Mouse (Mus musculus) ES-Bruce4 (cell line): Measurements from ENCODE around the gene Msi2. TPM values are rescaled to one million over a fixed set of nuclear protein-coding genes. Genes with fewer than 3 reads are reported as not detected.

ENCODE experiments used
- H3K27ac ChIP-seq: 2 replicates; pipeline ENCODE4 v1.5.1; 2012; ENCODE audit warnings: low read length, inconsistent platforms; ENCODE audit not compliant: insufficient read depth
- H3K27me3 ChIP-seq: 2 replicates; pipeline ENCODE4 v1.6.1; 2012; ENCODE audit warnings: mild to moderate bottlenecking, low read length, inconsistent platforms; ENCODE audit not compliant: control insufficient read depth, poor library complexity, insufficient read depth, severe bottlenecking
- H3K36me3 ChIP-seq: 2 replicates; pipeline ENCODE4 v1.6.1; 2012; ENCODE audit warnings: inconsistent platforms, mild to moderate bottlenecking, low read length, moderate library complexity; ENCODE audit not compliant: control insufficient read depth, poor library complexity, insufficient read depth, severe bottlenecking
- H3K4me1 ChIP-seq: one replicate; pipeline ENCODE4 v1.8.1; 2011; ENCODE audit warnings: low read length; ENCODE audit not compliant: control insufficient read depth, insufficient read depth
- H3K4me3 ChIP-seq: 2 replicates; pipeline ENCODE4 v1.5.1; 2011; ENCODE audit warnings: low read depth, mild to moderate bottlenecking, low read length
- H3K9ac ChIP-seq: 2 replicates; pipeline ENCODE4 v1.6.1; 2012; ENCODE audit warnings: low read depth, mild to moderate bottlenecking, inconsistent platforms; ENCODE audit not compliant: poor library complexity, severe bottlenecking
- H3K9me3 ChIP-seq: replicated peaks from 2 replicates; pipeline ENCODE4 v1.6.1; 2012; ENCODE audit warnings: mild to moderate bottlenecking, low read length, inconsistent platforms; ENCODE audit not compliant: control insufficient read depth, poor library complexity, insufficient read depth, severe bottlenecking
- CTCF ChIP-seq: IDR thresholded peaks from one replicate; pipeline ENCODE4 v1.8.1; 2011; ENCODE audit warnings: low read depth, low read length
- EP300 ChIP-seq: IDR thresholded peaks from 2 replicates; pipeline ENCODE4 v1.6.1; 2011; ENCODE audit warnings: low read depth, low read length; ENCODE audit not compliant: insufficient read depth
- POLR2A ChIP-seq: IDR thresholded peaks from one replicate; pipeline ENCODE4 v1.8.1; 2011; ENCODE audit warnings: low read length; ENCODE audit not compliant: insufficient read depth
- polyA plus RNA-seq: library from polyadenylated mRNA; stranded (reverse); fragments of >200 nt; gene quantifications from 2 replicates; pipeline ENCODE4 v1.2.4, GENCODE M21; 2011; ENCODE audit warnings: low read depth; ENCODE audit not compliant: missing spikeins, insufficient read depth, insufficient read length

Gene Msi2
- polyA plus RNA-seq, 1 experiment, result 110 TPM

DNA sequence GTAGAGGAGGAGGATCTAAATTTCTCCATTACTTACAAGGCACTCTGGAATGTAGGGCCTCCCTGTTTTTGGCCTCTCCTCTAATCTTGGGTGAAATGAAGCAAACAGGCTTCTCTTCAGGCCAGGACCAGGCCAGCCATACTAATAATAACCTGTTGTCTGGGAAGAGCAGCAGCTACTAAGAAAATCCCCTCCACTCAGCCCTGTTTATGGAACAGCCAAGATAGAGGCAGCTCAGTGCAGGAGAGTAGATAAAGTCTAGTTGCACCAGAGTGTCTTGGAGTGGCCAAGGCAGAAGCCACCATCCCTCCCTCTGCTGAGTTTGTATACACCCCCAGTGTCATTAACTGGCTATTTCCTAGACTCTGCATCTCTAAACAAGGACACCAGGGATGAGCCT is 247.7 kb downstream of the Msi2 start:
- H3K9me3 ChIP-seq, result no peaks in the 10 kb centered on the region
- H3K4me3 ChIP-seq, result no peak overlapping the region
- H3K9ac ChIP-seq, result no peak overlapping the region
- no peaks in the 10 kb centered on the region for H3K27me3 ChIP-seq
- no peaks in the 10 kb centered on the region for H3K4me1 ChIP-seq
- no peak overlapping the region for H3K27ac ChIP-seq
- TF ChIP-seq POLR2A (no peak), CTCF (no peak), EP300 (no peak)
- no peaks in the 10 kb centered on the region for H3K36me3 ChIP-seq

DNA sequence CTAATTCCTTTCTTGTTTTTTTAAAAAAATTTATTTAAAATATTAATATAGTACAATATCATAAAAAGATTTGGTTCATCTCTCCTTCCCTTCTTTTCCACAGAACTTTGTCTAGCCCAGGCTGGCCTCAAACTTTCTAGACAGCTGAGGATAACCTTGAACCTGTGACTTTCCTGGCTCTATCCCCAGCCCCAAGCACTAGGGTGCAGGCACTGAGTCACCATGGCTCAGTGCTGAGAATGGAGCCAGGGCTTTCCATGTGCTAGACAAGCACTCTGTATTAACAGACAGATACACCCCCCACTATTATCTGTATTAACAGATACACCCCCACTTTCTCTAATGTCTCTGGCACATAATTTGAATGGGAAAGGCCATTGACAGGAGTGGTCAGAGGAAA is 249.3 kb downstream of the Msi2 start:
- no peak overlapping the region for H3K27ac ChIP-seq
- TF ChIP-seq EP300 (no peak), CTCF (no peak), POLR2A (no peak)
- no peaks in the 10 kb centered on the region for H3K4me1 ChIP-seq
- H3K4me3 ChIP-seq, result no peak overlapping the region
- H3K36me3 ChIP-seq, result no peaks in the 10 kb centered on the region
- H3K9me3 ChIP-seq, result no peaks in the 10 kb centered on the region
- no peaks in the 10 kb centered on the region for H3K27me3 ChIP-seq
- H3K9ac ChIP-seq, result no peak overlapping the region

DNA sequence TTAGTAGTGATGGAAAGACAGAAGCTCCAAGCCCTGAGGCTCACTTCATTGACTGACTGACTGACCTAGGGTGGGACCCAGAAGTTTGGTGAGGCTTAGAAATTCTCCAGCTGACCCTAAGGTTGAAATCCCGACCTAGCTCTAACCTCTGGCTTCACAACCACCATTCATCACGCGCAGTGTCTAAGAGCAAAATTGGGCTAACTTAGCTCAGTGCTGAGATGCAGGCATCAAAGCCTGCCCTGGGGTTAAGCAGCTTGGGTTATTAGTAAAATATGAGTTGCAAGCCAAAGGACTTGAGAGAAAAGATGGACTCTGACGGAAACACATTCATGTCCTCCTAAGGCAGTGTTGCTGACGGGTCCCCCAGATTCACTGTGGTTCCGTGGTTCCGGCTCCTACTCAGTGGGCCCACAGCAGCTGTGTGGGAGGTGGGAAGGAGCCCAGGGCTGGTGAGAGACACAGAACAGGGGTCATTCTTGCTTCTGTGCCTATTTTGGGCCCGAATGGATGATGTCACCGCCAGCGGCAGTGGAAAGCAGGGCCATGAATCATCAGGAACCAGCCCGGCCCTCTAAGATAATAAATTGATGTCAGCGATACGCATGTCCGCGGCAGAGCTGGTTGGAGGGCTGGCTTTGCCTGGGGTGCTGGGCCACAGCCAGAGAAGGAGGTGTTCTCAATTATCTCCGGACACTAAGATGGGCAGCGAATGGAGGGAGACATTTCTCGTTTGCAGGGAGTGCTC is 250.6 kb downstream of the Msi2 start:
- Histone ChIP-seq H3K27me3 (no peaks in the 10 kb centered on the region), H3K36me3 (no peaks in the 10 kb centered on the region), H3K4me1 (no peaks in the 10 kb centered on the region), H3K27ac (no peak overlapping the region), H3K9me3 (no peaks in the 10 kb centered on the region), H3K9ac (no peak overlapping the region), H3K4me3 (no peak overlapping the region)
- TF ChIP-seq POLR2A (no peak), EP300 (no peak), CTCF (no peak)

DNA sequence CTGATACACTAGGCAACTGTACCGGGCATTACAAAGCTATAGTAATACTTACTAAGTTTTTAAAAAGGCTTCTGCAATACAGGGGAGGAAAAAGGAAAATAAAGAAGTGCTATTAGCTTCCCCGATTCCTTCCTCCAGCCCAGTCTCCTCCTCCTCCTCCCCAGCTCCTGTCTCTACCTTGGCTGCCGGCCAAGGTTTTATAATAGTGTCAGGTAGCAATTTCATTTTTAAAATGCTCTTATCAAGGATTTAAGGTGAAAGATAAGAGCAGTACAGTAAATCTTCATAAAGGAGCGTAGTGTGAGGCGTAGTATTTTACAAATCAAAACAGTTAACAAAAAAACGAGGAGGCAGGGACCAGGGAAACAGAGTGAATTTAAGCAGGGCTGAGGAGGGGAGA is 254.4 kb downstream of the Msi2 start:
- no peaks in the 10 kb centered on the region for H3K27me3 ChIP-seq
- H3K9me3 ChIP-seq, result no peaks in the 10 kb centered on the region
- no peak overlapping the region for H3K4me3 ChIP-seq
- H3K9ac ChIP-seq, result no peak overlapping the region
- TF ChIP-seq EP300, result no peak
- no peak for TF ChIP-seq POLR2A
- TF ChIP-seq CTCF, result no peak
- no peak overlapping the region for H3K27ac ChIP-seq
- H3K36me3 ChIP-seq, result no peaks in the 10 kb centered on the region
- H3K4me1 ChIP-seq, result no peaks in the 10 kb centered on the region

DNA sequence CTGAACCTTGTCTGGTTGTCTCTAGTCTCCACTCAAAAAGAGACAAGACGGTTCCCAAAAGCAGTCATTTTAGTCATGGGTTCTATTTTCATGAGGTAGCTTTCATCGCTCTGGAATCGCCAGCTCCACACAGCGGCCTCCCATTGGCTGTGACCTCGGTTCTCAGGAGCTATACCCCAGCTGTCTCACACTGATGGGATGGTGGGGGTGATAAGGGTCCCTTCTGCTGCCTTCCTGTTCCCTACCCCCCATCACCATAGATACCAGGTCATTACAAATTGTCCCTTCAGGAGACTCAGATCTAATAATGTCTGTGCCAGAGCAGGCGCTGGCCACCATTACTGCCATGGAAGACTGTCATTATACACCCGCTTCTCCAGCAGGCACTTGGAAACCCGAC is 255.5 kb downstream of the Msi2 start:
- Histone ChIP-seq H3K9me3 (no peaks in the 10 kb centered on the region), H3K27ac (no peak overlapping the region), H3K4me1 (no peaks in the 10 kb centered on the region), H3K27me3 (no peaks in the 10 kb centered on the region), H3K36me3 (no peaks in the 10 kb centered on the region), H3K4me3 (no peak overlapping the region), H3K9ac (no peak overlapping the region)
- TF ChIP-seq POLR2A, result no peak
- TF ChIP-seq EP300, result no peak
- TF ChIP-seq CTCF, result no peak

DNA sequence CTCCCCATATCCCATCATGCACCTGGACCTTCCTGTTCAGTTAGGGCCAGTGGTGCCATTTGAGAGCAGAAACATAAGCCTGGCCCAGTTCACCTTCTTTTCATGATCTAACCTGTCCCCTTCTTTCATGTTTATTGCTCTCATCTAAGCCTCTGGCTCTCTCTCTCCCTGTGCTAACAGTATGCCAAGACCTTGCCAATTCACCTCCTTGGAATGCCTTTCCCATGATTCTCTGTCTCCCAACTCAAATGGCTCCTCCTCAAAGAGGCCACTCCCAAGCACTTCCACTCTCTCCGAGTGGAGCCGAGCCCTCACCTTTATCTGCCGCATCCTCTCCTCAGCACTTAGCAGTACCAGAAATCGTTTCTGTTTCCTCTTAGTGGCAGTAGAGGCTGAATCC is 256.7 kb downstream of the Msi2 start:
- H3K27ac ChIP-seq, result no peak overlapping the region
- peaks cover 3% of the 10 kb centered on the region for H3K4me1 ChIP-seq
- H3K27me3 ChIP-seq, result no peaks in the 10 kb centered on the region
- no peak overlapping the region for H3K4me3 ChIP-seq
- TF ChIP-seq POLR2A, result no peak
- no peak for TF ChIP-seq EP300
- no peaks in the 10 kb centered on the region for H3K9me3 ChIP-seq
- no peak overlapping the region for H3K9ac ChIP-seq
- no peaks in the 10 kb centered on the region for H3K36me3 ChIP-seq
